Mouse (Mus musculus): ENCODE measurements around the gene Ston2. TPM values are rescaled to one million over a fixed set of nuclear protein-coding genes. Genes with fewer than 3 reads are reported as not detected.

Gene Ston2
- polyA plus RNA-seq, 1 experiment = 14.0 TPM

DNA sequence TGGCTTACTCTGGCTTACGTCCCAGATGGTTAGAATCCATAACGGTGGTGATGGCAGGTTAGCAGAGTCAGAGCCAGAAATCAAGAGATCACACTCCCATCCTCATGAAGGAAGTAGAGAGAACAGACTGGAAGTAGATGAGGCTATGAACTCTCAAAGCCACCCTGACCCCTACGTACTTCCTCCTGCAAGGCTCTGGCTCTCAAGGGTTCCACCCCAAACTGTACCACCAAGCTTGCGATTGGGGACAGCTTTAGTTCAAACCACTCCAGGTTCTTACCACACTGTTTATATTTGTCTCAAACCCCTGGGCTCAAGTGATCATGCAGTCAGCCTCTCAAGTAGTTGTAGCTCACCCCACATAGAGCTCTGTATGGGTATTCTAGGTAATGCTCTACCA is 49.8 kb downstream of the Ston2 start:
- H3K27ac ChIP-seq (ENCODE audit: control insufficient read depth, insufficient read depth, low read depth, low read length, poor library complexity) = no peak overlapping the region
- TF ChIP-seq CTCF (IDR thresholded peaks at IDR 0.05; ENCODE audit: control insufficient read depth, insufficient read depth, low read length) (no peak), POLR2A (IDR thresholded peaks at IDR 0.05; ENCODE audit: borderline replicate concordance, control insufficient read depth, low read depth, low read length) (no peak)
- H3K4me1 ChIP-seq (ENCODE audit: control insufficient read depth, insufficient read depth, low read length) = peaks cover 5% of the 10 kb centered on the region; the same call in 1 of the 2 replicates
- 60% methylated on average over 4 of the region's 4 CpGs for WGBS
- H3K4me3 ChIP-seq (replicated peaks; ENCODE audit: control insufficient read depth, low read depth, low read length) = no peak overlapping the region

GRCm38 (mm10) chr12:91736221-91736980 is 51.8 kb downstream of the Ston2 start:
- no peak overlapping the region; the same call in 1 of the 2 replicates for H3K27ac ChIP-seq (ENCODE audit: control insufficient read depth, insufficient read depth, low read depth, low read length, poor library complexity)

DNA sequence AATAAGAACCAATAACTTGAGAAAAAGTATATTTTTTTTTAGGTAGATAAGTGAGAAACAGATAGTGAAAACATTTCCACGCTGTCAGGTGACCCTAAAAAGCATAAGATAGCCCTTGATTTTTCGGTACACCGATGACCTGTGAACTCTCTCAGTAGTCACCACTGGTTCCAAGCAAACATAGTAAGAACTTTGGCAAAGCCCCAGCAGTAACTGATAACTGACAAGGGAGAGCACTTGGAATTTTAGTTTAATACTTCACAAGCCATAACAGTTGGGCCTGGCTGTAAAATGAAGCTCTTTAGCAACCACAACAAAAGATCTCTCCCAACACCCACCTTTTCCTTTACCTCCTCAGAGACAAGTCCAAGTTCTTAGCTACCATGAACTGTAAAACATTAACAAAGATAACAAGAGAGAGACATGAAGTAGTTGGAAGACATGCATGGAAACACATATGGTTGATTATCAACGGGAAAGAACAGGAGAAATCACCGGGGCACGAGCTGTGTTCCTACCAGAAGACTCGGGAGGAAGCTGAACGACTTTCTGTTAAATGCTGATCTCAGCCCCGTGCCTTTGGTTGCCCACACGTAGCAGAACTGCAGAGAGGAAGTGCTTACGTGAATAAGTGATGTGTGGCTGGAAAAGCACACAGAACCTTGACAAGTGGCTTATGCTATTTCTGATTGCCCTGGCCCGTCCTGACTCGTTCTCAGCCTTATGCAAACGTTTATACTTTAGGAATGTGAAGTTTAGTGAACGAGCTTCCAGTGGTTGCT is 53.8 kb downstream of the Ston2 start:
- H3K4me3 ChIP-seq (replicated peaks; ENCODE audit: control insufficient read depth, low read depth, low read length) = no peak overlapping the region
- no peak overlapping the region for H3K27ac ChIP-seq (ENCODE audit: control insufficient read depth, insufficient read depth, low read depth, low read length, poor library complexity)
- H3K4me1 ChIP-seq (ENCODE audit: control insufficient read depth, insufficient read depth, low read length) = peaks cover 5% of the 10 kb centered on the region; the same call in 1 of the 2 replicates
- 18% methylated on average over 15 of the region's 15 CpGs for WGBS
- TF ChIP-seq CTCF (IDR thresholded peaks at IDR 0.05; ENCODE audit: control insufficient read depth, insufficient read depth, low read length) (no peak), POLR2A (IDR thresholded peaks at IDR 0.05; ENCODE audit: borderline replicate concordance, control insufficient read depth, low read depth, low read length) (no peak)

More at GRCm38 (mm10) chr12:91736221-91736980, 51.8 kb downstream of the Ston2 start:
- TF ChIP-seq POLR2A (IDR thresholded peaks at IDR 0.05; ENCODE audit: borderline replicate concordance, control insufficient read depth, low read depth, low read length) (no peak), CTCF (IDR thresholded peaks at IDR 0.05; ENCODE audit: control insufficient read depth, insufficient read depth, low read length) (no peak)
- Histone ChIP-seq H3K4me3 (replicated peaks; ENCODE audit: control insufficient read depth, low read depth, low read length) (no peak overlapping the region), H3K4me1 (ENCODE audit: control insufficient read depth, insufficient read depth, low read length) (peaks cover 5% of the 10 kb centered on the region; the same call in 1 of the 2 replicates)
- 49% methylated on average over 15 of the region's 15 CpGs for WGBS

- no peak overlapping the region for H3K27ac ChIP-seq (ENCODE audit: control insufficient read depth, insufficient read depth, low read depth, low read length, poor library complexity)
- no peak for TF ChIP-seq POLR2A (IDR thresholded peaks at IDR 0.05; ENCODE audit: borderline replicate concordance, control insufficient read depth, low read depth, low read length)
- no peak for TF ChIP-seq CTCF (IDR thresholded peaks at IDR 0.05; ENCODE audit: control insufficient read depth, insufficient read depth, low read length)
- H3K4me3 ChIP-seq (replicated peaks; ENCODE audit: control insufficient read depth, low read depth, low read length) = no peak overlapping the region
- H3K4me1 ChIP-seq (ENCODE audit: control insufficient read depth, insufficient read depth, low read length) = peaks cover 5% of the 10 kb centered on the region; the same call in 1 of the 2 replicates
- 63% methylated on average over 6 of the region's 6 CpGs for whole genome bisulfite sequencing
Observed at GRCm38 (mm10) chr12:91732729-91733448, 55.3 kb downstream of the Ston2 start.

- no peak for TF ChIP-seq POLR2A (IDR thresholded peaks at IDR 0.05; ENCODE audit: borderline replicate concordance, control insufficient read depth, low read depth, low read length)
- TF ChIP-seq CTCF (IDR thresholded peaks at IDR 0.05; ENCODE audit: control insufficient read depth, insufficient read depth, low read length) = no peak
- Histone ChIP-seq H3K4me3 (replicated peaks; ENCODE audit: control insufficient read depth, low read depth, low read length) (no peak overlapping the region), H3K4me1 (ENCODE audit: control insufficient read depth, insufficient read depth, low read length) (no peaks in the 10 kb centered on the region), H3K27ac (ENCODE audit: control insufficient read depth, insufficient read depth, low read depth, low read length, poor library complexity) (no peak overlapping the region)
- WGBS = 75% methylated on average over 7 of the region's 7 CpGs
Observed at GRCm38 (mm10) chr12:91726202-91726601, 62.0 kb downstream of the Ston2 start.

DNA sequence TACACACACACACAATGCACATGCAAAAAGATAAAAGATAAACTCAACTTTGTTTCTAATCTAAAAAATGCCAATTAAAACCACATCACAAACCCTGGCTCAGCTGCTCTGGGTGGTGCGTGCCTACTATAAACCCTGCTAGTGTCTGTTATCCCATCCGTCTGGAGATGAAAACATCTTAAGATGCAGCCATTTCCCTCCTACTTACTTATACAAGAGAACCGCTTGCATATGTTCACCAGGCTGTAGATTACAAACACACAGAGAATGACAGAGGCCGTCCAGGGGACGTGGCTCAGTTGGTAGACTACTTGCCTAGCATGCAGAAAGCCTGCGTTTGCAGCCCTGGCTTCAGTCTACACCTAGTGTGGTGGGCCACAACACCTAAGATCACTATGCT is 64.3 kb downstream of the Ston2 start:
- no peak overlapping the region for H3K4me3 ChIP-seq (replicated peaks; ENCODE audit: control insufficient read depth, low read depth, low read length)
- 80% methylated on average over 6 of the region's 6 CpGs for WGBS
- H3K27ac ChIP-seq (ENCODE audit: control insufficient read depth, insufficient read depth, low read depth, low read length, poor library complexity) = no peak overlapping the region
- H3K4me1 ChIP-seq (ENCODE audit: control insufficient read depth, insufficient read depth, low read length) = no peaks in the 10 kb centered on the region
- TF ChIP-seq CTCF (IDR thresholded peaks at IDR 0.05; ENCODE audit: control insufficient read depth, insufficient read depth, low read length) = no peak
- TF ChIP-seq POLR2A (IDR thresholded peaks at IDR 0.05; ENCODE audit: borderline replicate concordance, control insufficient read depth, low read depth, low read length) = no peak

- Histone ChIP-seq H3K27ac (ENCODE audit: control insufficient read depth, insufficient read depth, low read depth, low read length, poor library complexity) (no peak overlapping the region), H3K4me3 (replicated peaks; ENCODE audit: control insufficient read depth, low read depth, low read length) (no peak overlapping the region), H3K4me1 (ENCODE audit: control insufficient read depth, insufficient read depth, low read length) (no peaks in the 10 kb centered on the region)
- 71% methylated on average over 7 of the region's 7 CpGs for WGBS
- TF ChIP-seq POLR2A (IDR thresholded peaks at IDR 0.05; ENCODE audit: borderline replicate concordance, control insufficient read depth, low read depth, low read length) (no peak), CTCF (IDR thresholded peaks at IDR 0.05; ENCODE audit: control insufficient read depth, insufficient read depth, low read length) (no peak)
Observed at GRCm38 (mm10) chr12:91719134-91719533, 69.1 kb downstream of the Ston2 start.

DNA sequence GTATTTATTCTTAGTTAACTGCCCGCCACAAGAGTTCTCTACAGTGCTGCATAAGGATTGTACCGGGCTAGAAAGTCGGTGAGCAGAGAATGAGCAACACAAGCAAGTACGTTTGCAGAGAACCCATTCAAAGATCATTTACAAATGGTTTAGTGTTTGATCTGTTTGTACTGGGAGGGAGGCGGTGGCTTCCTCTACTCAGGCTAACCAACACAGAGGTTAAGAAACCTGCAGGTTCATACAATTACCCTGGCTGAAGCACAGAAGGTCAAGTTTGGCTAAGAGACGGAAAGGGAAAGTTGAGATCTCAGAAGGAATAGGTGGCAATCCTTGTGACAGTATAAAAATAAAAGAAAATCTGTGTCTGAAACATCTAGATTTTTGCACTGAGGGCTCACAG is 72.5 kb downstream of the Ston2 start:
- H3K27ac ChIP-seq (ENCODE audit: control insufficient read depth, insufficient read depth, low read depth, low read length, poor library complexity) = no peak overlapping the region
- no peak overlapping the region for H3K4me3 ChIP-seq (replicated peaks; ENCODE audit: control insufficient read depth, low read depth, low read length)
- H3K4me1 ChIP-seq (ENCODE audit: control insufficient read depth, insufficient read depth, low read length) = no peaks in the 10 kb centered on the region
- WGBS = 76% methylated on average over 6 of the region's 6 CpGs
- TF ChIP-seq POLR2A (IDR thresholded peaks at IDR 0.05; ENCODE audit: borderline replicate concordance, control insufficient read depth, low read depth, low read length) (no peak), CTCF (IDR thresholded peaks at IDR 0.05; ENCODE audit: control insufficient read depth, insufficient read depth, low read length) (no peak)

All from bone marrow, adult 2 months (tissue).